Mouse (Mus musculus): ENCODE measurements around the gene Nupl1. TPM values are rescaled to one million over a fixed set of nuclear protein-coding genes. Genes with fewer than 3 reads are reported as not detected.

Nupl1 gene
- under 1 TPM in 1 of 2 experiments, not detected in 1; 0.69 TPM for polyA plus RNA-seq (2017; shearing (Covaris generic))

GRCm38 (mm10) chr14:60251281-60252003, at the start of gene Nupl1, which contains the start of gene Gm49336:
Gene Nupl1, minus strand, starts transcription at chr14:60251431.
Gene Gm49336, minus strand, starts transcription at chr14:60251507.

GRCm38 (mm10) chr14:60264990-60265876, 14.0 kb upstream of the Nupl1 start, which contains the start of gene Mtmr6:
Gene Mtmr6, plus strand, starts transcription at chr14:60265228.

DNA sequence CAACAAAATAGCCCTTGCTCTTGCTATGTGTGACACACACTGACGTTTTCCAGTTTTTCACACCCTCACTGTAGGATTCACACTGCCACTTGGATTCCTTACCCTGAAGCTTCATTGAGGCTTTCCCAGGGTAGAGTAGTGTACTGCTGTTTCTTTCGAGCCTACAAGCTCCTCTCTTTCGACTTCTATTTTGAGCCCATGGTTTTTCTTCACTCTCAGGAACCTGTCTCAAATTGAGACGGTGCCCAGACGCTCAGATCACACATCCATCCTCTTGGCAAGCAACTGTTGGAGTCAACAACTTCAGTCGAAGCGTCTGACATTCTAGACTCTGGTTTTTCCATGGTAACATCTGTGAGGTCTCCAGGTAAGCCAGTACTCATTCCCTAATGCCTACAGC, 54.3 kb downstream of the Nupl1 start, which contains the start of gene Atp8a2:
Atp8a2 (minus strand) TSS at position 296 of the 400 bp plus-strand sequence.

Other genes with a start within 250 kb of the Nupl1 start
- gene Atp8a2, start 54.3 kb downstream of the Nupl1 start, polyA plus RNA-seq (2017; shearing (Covaris generic)): 1 to 10 TPM; 1.2 TPM
- 10 to 100 TPM; 46.6 to 49.0 TPM for gene Gm49336, start 76 bp upstream of the Nupl1 start, polyA plus RNA-seq (2017; shearing (Covaris generic))
- gene Mtmr6, start 13.8 kb upstream of the Nupl1 start, polyA plus RNA-seq (2017; shearing (Covaris generic)): 10 to 100 TPM; 62.4 to 64.9 TPM
- under 1 TPM in 1 of 2 experiments, not detected in 1; 0.25 TPM for gene Amer2, start 121.8 kb upstream of the Nupl1 start, polyA plus RNA-seq (2017; shearing (Covaris generic))

Data from activated CD4-positive, CD25-positive, alpha-beta regulatory T cell (primary cell).